ENCODE assay signal across 21 mouse cellular contexts in the genomic region with DNA sequence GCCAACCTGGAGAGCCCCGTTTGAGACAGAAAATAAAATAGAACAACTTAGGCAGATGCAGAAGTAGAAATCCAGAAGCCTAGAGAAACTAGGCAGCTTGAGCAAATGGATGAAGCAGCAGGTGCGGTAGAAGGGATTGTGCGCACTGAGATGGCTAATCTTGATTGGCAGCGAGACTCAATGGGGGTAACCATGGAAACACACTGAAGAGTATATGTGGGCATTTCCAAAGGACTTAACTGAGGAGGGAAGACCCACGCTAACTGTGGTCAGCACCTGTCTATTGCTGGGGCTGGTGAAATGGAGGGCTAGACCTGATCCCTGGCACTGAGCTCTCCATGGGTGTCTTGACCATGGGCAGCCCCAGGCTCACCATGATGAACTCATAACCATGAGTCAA. TPM values are rescaled to one million over a fixed set of nuclear protein-coding genes. Genes with fewer than 3 reads are reported as not detected.
DNase-seq lines count a peak whose midpoint lies in the region; ATAC-seq and TF ChIP-seq lines count a peak whose summit lies in the region.
"Had no signal": no experiment of that assay in that cellular context is flagged by ENCODE, and none has a peak within 500 bp of the region (broad histone marks: within the 10 kb centered on the region; RNA-seq: fewer than 3 reads in every experiment).

No protein-coding gene starts in this region.

- H3K36me3 ChIP-seq in midbrain, embryonic 10.5 days = peaks cover 58% of the 10 kb centered on the region
- H3K36me3 ChIP-seq in midbrain, postnatal 0 days (ENCODE audit: insufficient read depth, low read length) = no peaks in the 10 kb centered on the region
- H3K36me3 ChIP-seq: G1E; intestine, embryonic 15.5 days; limb, embryonic 10.5 days had no signal

- no peak overlapping the region for H3K4me3 ChIP-seq in layer of hippocampus, adult 2 months
- peak overlapping the region; percentile 27; the same call in 1 of the 2 replicates for H3K4me3 ChIP-seq in midbrain, embryonic 10.5 days
- no peak overlapping the region for H3K4me3 ChIP-seq in midbrain, postnatal 0 days (ENCODE audit: low read depth, low read length)
- no peak overlapping the region for H3K4me3 ChIP-seq in cerebellum, adult 2 months (replicated peaks; ENCODE audit: insufficient read depth, low read depth, low read length)
- H3K4me3 ChIP-seq: intestine, embryonic 15.5 days; limb, embryonic 10.5 days; megakaryocyte, embryonic 14.5 days; myocyte had no signal

- DNase-seq in embryo, embryonic 10.5 days (ENCODE audit: low spot score) = peak; percentile 53
- no peak for DNase-seq in embryo, embryonic 11 days
- DNase-seq in layer of hippocampus, adult 2 months (ENCODE audit: low spot score in 2 of 2) = no peak
- DNase-seq in layer of hippocampus, postnatal 14 days (ENCODE audit: low spot score in 2 of 2) = no peak
- peak; percentile 77 for DNase-seq in midbrain, embryonic 10.5 days (ENCODE audit: low spot score)
- peak; percentile 66 for DNase-seq in midbrain, postnatal 0 days (ENCODE audit: low spot score)
- no peak for DNase-seq in cerebellum, adult 2 months
- no peak for DNase-seq in spleen, postnatal 36 days (ENCODE audit: low spot score in 2 of 2)
- DNase-seq: adrenal gland, postnatal 10 days; cerebellum, adult 18-20 months; layer of hippocampus, postnatal 36 days; lung, adult 18-20 months; right cerebral cortex, postnatal 14 days; thymus, adult 2 months had no signal

- H3K27me3 ChIP-seq in midbrain, embryonic 10.5 days (ENCODE audit: low read depth, poor library complexity, severe bottlenecking) = no peaks in the 10 kb centered on the region
- no peaks in the 10 kb centered on the region for H3K27me3 ChIP-seq in midbrain, postnatal 0 days (ENCODE audit: insufficient read depth, low read length)
- no peaks in the 10 kb centered on the region for H3K27me3 ChIP-seq in cerebellum, adult 2 months (ENCODE audit: control insufficient read depth, insufficient read depth, low read length)
- H3K27me3 ChIP-seq: intestine, embryonic 15.5 days; megakaryocyte, embryonic 14.5 days had no signal

- 32% methylated on average over 5 of the region's 5 CpGs for WGBS in midbrain, embryonic 10.5 days
- 20% methylated on average over 5 of the region's 5 CpGs for WGBS in midbrain, postnatal 0 days
- WGBS in cerebellum, adult 2 months = 64% methylated on average over 5 of the region's 5 CpGs

- peaks cover 91% of the 10 kb centered on the region for H3K4me1 ChIP-seq in midbrain, embryonic 10.5 days
- peaks cover 18% of the 10 kb centered on the region; the same call in 1 of the 2 replicates for H3K4me1 ChIP-seq in midbrain, postnatal 0 days (ENCODE audit: insufficient read depth, low read length)
- peaks cover 61% of the 10 kb centered on the region for H3K4me1 ChIP-seq in cerebellum, adult 2 months (ENCODE audit: control insufficient read depth, insufficient read depth, low read length)

- H3K27ac ChIP-seq in layer of hippocampus, adult 2 months = peak overlapping the region; percentile 75
- H3K27ac ChIP-seq in midbrain, embryonic 10.5 days (replicated peaks) = peak overlapping the region; percentile 69
- no peak overlapping the region for H3K27ac ChIP-seq in midbrain, postnatal 0 days (ENCODE audit: low read depth, low read length)
- H3K27ac ChIP-seq in cerebellum, adult 2 months (ENCODE audit: insufficient read depth, low read length) = no peak overlapping the region
- H3K27ac ChIP-seq: intestine, embryonic 15.5 days; limb, embryonic 10.5 days had no signal

- no peak overlapping the region for H3K9ac ChIP-seq in midbrain, postnatal 0 days (replicated peaks; ENCODE audit: low read length, poor library complexity, severe bottlenecking)
- H3K9ac ChIP-seq: intestine, embryonic 15.5 days had no signal

- TF ChIP-seq CTCF in layer of hippocampus, adult 2 months (conservative IDR thresholded peaks at IDR 0.05) = no peak
- TF ChIP-seq CTCF in midbrain, postnatal 0 days (IDR thresholded peaks at IDR 0.05) = no peak
- no peak for TF ChIP-seq CTCF in cerebellum, adult 2 months (IDR thresholded peaks at IDR 0.05; ENCODE audit: borderline replicate concordance, insufficient read depth, low read depth, low read length)

- H3K4me2 ChIP-seq in midbrain, postnatal 0 days (ENCODE audit: low read depth, low read length, poor library complexity, severe bottlenecking) = no peak overlapping the region
- H3K4me2 ChIP-seq: intestine, embryonic 15.5 days; liver, embryonic 11.5 days had no signal

- TF ChIP-seq POLR2A in cerebellum, adult 2 months (IDR thresholded peaks at IDR 0.05; ENCODE audit: borderline replicate concordance, insufficient read depth, low read length) = no peak

- ATAC-seq in midbrain, postnatal 0 days (ENCODE audit: low FRiP score) = no peak
- ATAC-seq: activated CD4-positive, CD25-positive, alpha-beta regulatory T cell, adult 4 months; intestine, embryonic 15.5 days had no signal

- H3K9me3 ChIP-seq in midbrain, embryonic 10.5 days (replicated peaks) = peaks cover 5% of the 10 kb centered on the region; the same call in 1 of the 2 replicates
- H3K9me3 ChIP-seq in midbrain, postnatal 0 days (ENCODE audit: low read length) = no peaks in the 10 kb centered on the region
- H3K9me3 ChIP-seq: G1E; intestine, embryonic 15.5 days; limb, embryonic 10.5 days had no signal

RNA-seq across cellular contexts. Expression of gene Srgap3, which starts 19.7 kb away (rescaled TPM):
- total RNA-seq in layer of hippocampus, adult 2 months (2021) = 100 to 1,000 TPM; 288 to 291 TPM
- total RNA-seq in layer of hippocampus, postnatal 14 days (2021) = 100 to 1,000 TPM; 254 to 257 TPM
- 30.9 and 44.7 TPM in 2 replicates for polyA plus RNA-seq in midbrain, embryonic 10.5 days (2016; fragmentation: Nextera tagmentation; extraction: Ambion mirVana)
- 58.6 and 77.6 TPM in 2 replicates for total RNA-seq in midbrain, postnatal 0 days (2014; rRNA removed)
- polyA plus RNA-seq in midbrain, postnatal 0 days (2015; fragmentation: Nextera tagmentation; extraction: Ambion mirVana) = 20.9 and 29.8 TPM in 2 replicates
- polyA plus RNA-seq in cerebellum, adult 2 months (2012; rRNA removed) = 99.2 and 101 TPM in 2 replicates
- polyA plus RNA-seq: G1E had no signal

Comparison
In these comparisons a context has a peak if more than half of its experiments do, and no peak if none do; other contexts are left out.
1. DNase-seq: peak in embryo, embryonic 10.5 days (single experiment), midbrain, embryonic 10.5 days (single experiment) and midbrain, postnatal 0 days (single experiment); none in embryo, embryonic 11 days (single experiment), layer of hippocampus, adult 2 months (0 of 2), layer of hippocampus, postnatal 14 days (0 of 2), cerebellum, adult 2 months (0 of 2) and spleen, postnatal 36 days (0 of 2).
2. H3K27ac ChIP-seq: peak in layer of hippocampus, adult 2 months (single experiment) and midbrain, embryonic 10.5 days (single experiment); none in midbrain, postnatal 0 days (single experiment) and cerebellum, adult 2 months (single experiment).